Mouse (Mus musculus): ENCODE measurements at regions not wholly inside any gene's neighbourhood (a gene's known extent, or its start where the extent isn't known, plus 50 kb on each side); places are given as distances from the start of the nearest gene placed in this dataset.

GRCm38 (mm10) chr9:78769168-78769567, 153.8 kb downstream of the Cd109 start:
- Histone ChIP-seq H3K4me3 (ENCODE audit: low read depth, low read length) (no peak overlapping the region), H3K36me3 (ENCODE audit: control insufficient read depth, insufficient read depth) (no peaks in the 10 kb centered on the region), H3K9ac (ENCODE audit: low read depth, low read length) (no peak overlapping the region), H3K9me3 (ENCODE audit: control insufficient read depth) (no peaks in the 10 kb centered on the region), H3K4me1 (replicated peaks; ENCODE audit: control insufficient read depth, insufficient read depth, low read length) (no peaks in the 10 kb centered on the region), H3K4me2 (replicated peaks; ENCODE audit: low read depth) (no peak overlapping the region), H3K27ac (ENCODE audit: low read depth, low read length) (no peak overlapping the region), H3K27me3 (replicated peaks; ENCODE audit: control insufficient read depth, insufficient read depth, low read length) (no peaks in the 10 kb centered on the region)
- TF ChIP-seq CTCF (IDR thresholded peaks at IDR 0.05; ENCODE audit: low read depth), result peak; percentile 72
- ATAC-seq, result no peak
- WGBS, result 43% methylated on average over 5 of the region's 5 CpGs

- Histone ChIP-seq H3K4me2 (replicated peaks; ENCODE audit: low read depth) (no peak overlapping the region), H3K9me3 (ENCODE audit: control insufficient read depth) (no peaks in the 10 kb centered on the region), H3K36me3 (ENCODE audit: control insufficient read depth, insufficient read depth) (no peaks in the 10 kb centered on the region), H3K9ac (ENCODE audit: low read depth, low read length) (no peak overlapping the region), H3K27ac (ENCODE audit: low read depth, low read length) (no peak overlapping the region), H3K4me1 (replicated peaks; ENCODE audit: control insufficient read depth, insufficient read depth, low read length) (no peaks in the 10 kb centered on the region), H3K4me3 (ENCODE audit: low read depth, low read length) (no peak overlapping the region), H3K27me3 (replicated peaks; ENCODE audit: control insufficient read depth, insufficient read depth, low read length) (no peaks in the 10 kb centered on the region)
- TF ChIP-seq CTCF (IDR thresholded peaks at IDR 0.05; ENCODE audit: low read depth), result no peak
- ATAC-seq, result no peak
- WGBS, result 50% methylated on average over 3 of the region's 3 CpGs
Measured at GRCm38 (mm10) chr9:78773936-78774335, 158.6 kb downstream of the Cd109 start.

GRCm38 (mm10) chr9:78775462-78775861, 160.1 kb downstream of the Cd109 start:
- Histone ChIP-seq H3K4me1 (replicated peaks; ENCODE audit: control insufficient read depth, insufficient read depth, low read length) (no peaks in the 10 kb centered on the region), H3K36me3 (ENCODE audit: control insufficient read depth, insufficient read depth) (no peaks in the 10 kb centered on the region), H3K4me2 (replicated peaks; ENCODE audit: low read depth) (no peak overlapping the region), H3K9ac (ENCODE audit: low read depth, low read length) (no peak overlapping the region), H3K9me3 (ENCODE audit: control insufficient read depth) (no peaks in the 10 kb centered on the region), H3K27me3 (replicated peaks; ENCODE audit: control insufficient read depth, insufficient read depth, low read length) (no peaks in the 10 kb centered on the region), H3K4me3 (ENCODE audit: low read depth, low read length) (no peak overlapping the region), H3K27ac (ENCODE audit: low read depth, low read length) (no peak overlapping the region)
- ATAC-seq, result no peak
- 11% methylated on average over 5 of the region's 5 CpGs for WGBS
- peak; percentile 84 for TF ChIP-seq CTCF (IDR thresholded peaks at IDR 0.05; ENCODE audit: low read depth)

GRCm38 (mm10) chr9:78780595-78780994, 165.2 kb downstream of the Cd109 start:
- Histone ChIP-seq H3K4me1 (replicated peaks; ENCODE audit: control insufficient read depth, insufficient read depth, low read length) (no peaks in the 10 kb centered on the region), H3K4me2 (replicated peaks; ENCODE audit: low read depth) (no peak overlapping the region), H3K9ac (ENCODE audit: low read depth, low read length) (no peak overlapping the region), H3K36me3 (ENCODE audit: control insufficient read depth, insufficient read depth) (no peaks in the 10 kb centered on the region), H3K27ac (ENCODE audit: low read depth, low read length) (no peak overlapping the region), H3K27me3 (replicated peaks; ENCODE audit: control insufficient read depth, insufficient read depth, low read length) (no peaks in the 10 kb centered on the region), H3K4me3 (ENCODE audit: low read depth, low read length) (no peak overlapping the region), H3K9me3 (ENCODE audit: control insufficient read depth) (no peaks in the 10 kb centered on the region)
- ATAC-seq, result no peak
- WGBS, result 50% methylated on average over 4 of the region's 4 CpGs
- no peak for TF ChIP-seq CTCF (IDR thresholded peaks at IDR 0.05; ENCODE audit: low read depth)

GRCm38 (mm10) chr9:78782297-78782696, 167.0 kb downstream of the Cd109 start:
- Histone ChIP-seq H3K27ac (ENCODE audit: low read depth, low read length) (no peak overlapping the region), H3K36me3 (ENCODE audit: control insufficient read depth, insufficient read depth) (no peaks in the 10 kb centered on the region), H3K4me1 (replicated peaks; ENCODE audit: control insufficient read depth, insufficient read depth, low read length) (no peaks in the 10 kb centered on the region), H3K9ac (ENCODE audit: low read depth, low read length) (no peak overlapping the region), H3K4me2 (replicated peaks; ENCODE audit: low read depth) (no peak overlapping the region), H3K27me3 (replicated peaks; ENCODE audit: control insufficient read depth, insufficient read depth, low read length) (no peaks in the 10 kb centered on the region), H3K4me3 (ENCODE audit: low read depth, low read length) (no peak overlapping the region), H3K9me3 (ENCODE audit: control insufficient read depth) (no peaks in the 10 kb centered on the region)
- no peak for ATAC-seq
- no peak for TF ChIP-seq CTCF (IDR thresholded peaks at IDR 0.05; ENCODE audit: low read depth)
- 81% methylated on average over 4 of the region's 4 CpGs for WGBS

DNA sequence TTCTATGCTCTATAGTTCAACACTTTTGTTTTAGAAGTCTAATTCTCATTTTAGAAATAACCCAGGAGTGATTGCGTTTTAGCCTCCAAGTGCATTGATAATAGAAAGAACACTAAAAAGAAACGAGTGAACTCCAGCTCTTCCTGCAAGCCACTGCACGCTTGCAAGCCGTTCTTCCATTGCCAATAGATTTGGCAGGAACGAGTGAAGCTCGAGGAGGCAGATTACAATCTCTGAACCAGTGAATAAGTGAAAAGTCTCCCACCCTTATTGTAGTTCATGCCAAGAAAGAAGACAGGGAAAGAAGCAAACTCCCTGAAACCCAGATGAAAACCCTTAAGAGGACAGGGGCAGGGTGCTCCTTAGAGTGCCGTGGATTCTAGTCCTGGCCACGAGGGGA, 167.5 kb downstream of the Cd109 start:
- H3K4me2 ChIP-seq (replicated peaks; ENCODE audit: low read depth), result no peak overlapping the region
- no peak overlapping the region for H3K9ac ChIP-seq (ENCODE audit: low read depth, low read length)
- TF ChIP-seq CTCF (IDR thresholded peaks at IDR 0.05; ENCODE audit: low read depth), result no peak
- no peaks in the 10 kb centered on the region for H3K36me3 ChIP-seq (ENCODE audit: control insufficient read depth, insufficient read depth)
- H3K4me3 ChIP-seq (ENCODE audit: low read depth, low read length), result no peak overlapping the region
- H3K9me3 ChIP-seq (ENCODE audit: control insufficient read depth), result no peaks in the 10 kb centered on the region
- no peaks in the 10 kb centered on the region for H3K4me1 ChIP-seq (replicated peaks; ENCODE audit: control insufficient read depth, insufficient read depth, low read length)
- 84% methylated on average over 8 of the region's 8 CpGs for WGBS
- H3K27ac ChIP-seq (ENCODE audit: low read depth, low read length), result no peak overlapping the region
- no peak for ATAC-seq
- H3K27me3 ChIP-seq (replicated peaks; ENCODE audit: control insufficient read depth, insufficient read depth, low read length), result no peaks in the 10 kb centered on the region

GRCm38 (mm10) chr9:78787866-78788265, 172.5 kb downstream of the Cd109 start:
- H3K27me3 ChIP-seq (replicated peaks; ENCODE audit: control insufficient read depth, insufficient read depth, low read length), result no peaks in the 10 kb centered on the region
- H3K9me3 ChIP-seq (ENCODE audit: control insufficient read depth), result no peaks in the 10 kb centered on the region
- no peaks in the 10 kb centered on the region for H3K36me3 ChIP-seq (ENCODE audit: control insufficient read depth, insufficient read depth)
- no peak overlapping the region for H3K4me2 ChIP-seq (replicated peaks; ENCODE audit: low read depth)
- no peak overlapping the region for H3K4me3 ChIP-seq (ENCODE audit: low read depth, low read length)
- 3% methylated on average over 1 of the region's 1 CpGs for WGBS
- no peak overlapping the region for H3K9ac ChIP-seq (ENCODE audit: low read depth, low read length)
- H3K27ac ChIP-seq (ENCODE audit: low read depth, low read length), result no peak overlapping the region
- TF ChIP-seq CTCF (IDR thresholded peaks at IDR 0.05; ENCODE audit: low read depth), result peak; percentile 83
- no peaks in the 10 kb centered on the region for H3K4me1 ChIP-seq (replicated peaks; ENCODE audit: control insufficient read depth, insufficient read depth, low read length)
- no peak for ATAC-seq
